Mouse (Mus musculus): ENCODE measurements around the gene Khdrbs1.
A peak's percentile ranks its signal among the peaks of the same experiment; 100 is the strongest.
"Not testable (repeated sequence)": the region's sequence is repeated elsewhere in the genome, so short reads cannot be mapped to it uniquely, and the experiment has no call there.

Gene Khdrbs1

GRCm38 (mm10) chr4:129743494-129743893 is 1.4 kb upstream of the Khdrbs1 start:
- no peak for DNase-seq (ENCODE audit: low read depth, low spot score)

GRCm38 (mm10) chr4:129743010-129743390 is 897 bp upstream of the Khdrbs1 start:
- peak; percentile 7 for DNase-seq (ENCODE audit: low read depth, low spot score)

GRCm38 (mm10) chr4:129741974-129742231 is 200 bp downstream of the Khdrbs1 start:
- no peak for DNase-seq (ENCODE audit: low read depth, low spot score)

- peak; percentile 34 for DNase-seq (ENCODE audit: low read depth, low spot score)
These were observed 691 bp downstream of the Khdrbs1 start for GRCm38 (mm10) chr4:129741251-129741973.

GRCm38 (mm10) chr4:129739111-129739645 is 2.9 kb downstream of the Khdrbs1 start:
- DNase-seq (ENCODE audit: low read depth, low spot score), result no peak

GRCm38 (mm10) chr4:129736173-129736572 is 5.9 kb downstream of the Khdrbs1 start:
- no peak for DNase-seq (ENCODE audit: low read depth, low spot score)

- DNase-seq (ENCODE audit: low read depth, low spot score), result not testable (repeated sequence)
These were observed 6.6 kb downstream of the Khdrbs1 start for GRCm38 (mm10) chr4:129735485-129735884.

GRCm38 (mm10) chr4:129731423-129731822 is 10.7 kb downstream of the Khdrbs1 start:
- DNase-seq (ENCODE audit: low read depth, low spot score), result no peak

- no peak for DNase-seq (ENCODE audit: low read depth, low spot score)
These were observed 25.8 kb downstream of the Khdrbs1 start for GRCm38 (mm10) chr4:129716310-129716709.

GRCm38 (mm10) chr4:129709486-129710129 is 32.5 kb downstream of the Khdrbs1 start:
- no peak for DNase-seq (ENCODE audit: low read depth, low spot score)

GRCm38 (mm10) chr4:129706750-129707149 is 35.4 kb downstream of the Khdrbs1 start:
- DNase-seq (ENCODE audit: low read depth, low spot score), result no peak

- peak; percentile 72 for DNase-seq (ENCODE audit: low read depth, low spot score)
These were observed 39.6 kb downstream of the Khdrbs1 start for GRCm38 (mm10) chr4:129702454-129702853.

GRCm38 (mm10) chr4:129701503-129702377 is 40.4 kb downstream of the Khdrbs1 start:
- peak; percentile 76 for DNase-seq (ENCODE audit: low read depth, low spot score)

- not testable (repeated sequence) for DNase-seq (ENCODE audit: low read depth, low spot score)
These were observed 41.4 kb downstream of the Khdrbs1 start for GRCm38 (mm10) chr4:129700661-129701060.

- no peak for DNase-seq (ENCODE audit: low read depth, low spot score)
These were observed 41.9 kb downstream of the Khdrbs1 start for GRCm38 (mm10) chr4:129700216-129700615.

- no peak for DNase-seq (ENCODE audit: low read depth, low spot score)
These were observed 44.9 kb downstream of the Khdrbs1 start for GRCm38 (mm10) chr4:129697191-129697590.

- DNase-seq (ENCODE audit: low read depth, low spot score), result peak; percentile 88
These were observed 45.7 kb downstream of the Khdrbs1 start, which contains the start of gene Tmem39b for GRCm38 (mm10) chr4:129696158-129696985. Gene Tmem39b, minus strand, starts transcription at chr4:129696838.

GRCm38 (mm10) chr4:129695815-129696157 is 46.3 kb downstream of the Khdrbs1 start:
- DNase-seq (ENCODE audit: low read depth, low spot score), result no peak

GRCm38 (mm10) chr4:129684531-129684930 is 57.6 kb downstream of the Khdrbs1 start:
- no peak for DNase-seq (ENCODE audit: low read depth, low spot score)

GRCm38 (mm10) chr4:129683901-129684493 is 58.1 kb downstream of the Khdrbs1 start:
- no peak for DNase-seq (ENCODE audit: low read depth, low spot score)

GRCm38 (mm10) chr4:129681837-129682236 is 60.3 kb downstream of the Khdrbs1 start:
- no peak for DNase-seq (ENCODE audit: low read depth, low spot score)
